Mouse (Mus musculus) G1E (cell line): ENCODE results near the gene Lmbr1l. TPM values are rescaled to one million over a fixed set of nuclear protein-coding genes. Genes with fewer than 3 reads are reported as not detected.

Source experiments
- ATAC-seq: 2 replicates; pipeline ENCODE4 v1.8.0; 2016; ENCODE audit warnings: mild to moderate bottlenecking; ENCODE audit not compliant: insufficient number of reproducible peaks, poor library complexity, low FRiP score, severe bottlenecking; ENCODE audit errors: extremely low read depth
- DNase-seq: peaks from one replicate; pipeline ENCODE4 v3.0.0; 2012; ENCODE audit warnings: low spot score
- H3K27me3 ChIP-seq: 2 replicates; pipeline ENCODE4 v1.6.1; 2012; ENCODE audit warnings: mild to moderate bottlenecking, low read length, inconsistent platforms; ENCODE audit not compliant: insufficient read depth
- H3K36me3 ChIP-seq: replicated peaks from 2 replicates; pipeline ENCODE3; 2012; ENCODE audit warnings: mild to moderate bottlenecking, inconsistent platforms
- H3K4me1 ChIP-seq: 2 replicates; pipeline ENCODE4 v1.6.1; 2012; ENCODE audit warnings: low read depth, low read length, inconsistent platforms, mixed read lengths; ENCODE audit not compliant: insufficient read depth
- H3K4me3 ChIP-seq: 2 replicates; pipeline ENCODE4 v1.5.1; 2012; ENCODE audit warnings: low read depth, mild to moderate bottlenecking, inconsistent platforms, low read length, moderate library complexity, mixed read lengths
- H3K9me3 ChIP-seq: replicated peaks from 2 replicates; pipeline ENCODE4 v1.6.1; 2012; ENCODE audit warnings: inconsistent platforms
- CTCF ChIP-seq: IDR thresholded peaks from 2 replicates; pipeline ENCODE4 v1.5.1; 2012; ENCODE audit warnings: low read depth, low read length, inconsistent platforms, mixed read lengths
- GATA1 ChIP-seq: IDR thresholded peaks from 2 replicates; pipeline ENCODE4 v1.6.1; 2012; ENCODE audit warnings: borderline replicate concordance, low read length, inconsistent platforms, mixed read lengths
- GATA2 ChIP-seq: IDR thresholded peaks from 2 replicates; pipeline ENCODE4 v1.6.1; 2012; ENCODE audit warnings: low read depth, low read length, inconsistent platforms, borderline replicate concordance
- POLR2AphosphoS5 ChIP-seq: IDR thresholded peaks from 2 replicates; pipeline ENCODE4 v1.6.1; 2012; ENCODE audit warnings: low read depth, low read length, inconsistent platforms; ENCODE audit not compliant: insufficient replicate concordance
- TAL1 ChIP-seq: conservative IDR thresholded peaks from 2 replicates; pipeline ENCODE4 v1.6.1; 2012; ENCODE audit warnings: low read depth, low read length, inconsistent platforms, mixed read lengths
- polyA plus RNA-seq: library from polyadenylated mRNA; stranded (reverse); fragments of >175 nt; gene quantifications from 2 replicates; pipeline ENCODE4 v1.2.3, GENCODE M21; 2012
- total RNA-seq, 2 experiments: library from RNA; stranded (forward) in 1 of 2; stranded (reverse) in 1 of 2; fragments of 200-1000 nt in 1 of 2; fragments of >200 nt in 1 of 2; fragmentation: Nextera tagmentation in 1 of 2; gene quantifications; 2 replicates each; pipeline ENCODE4 v1.2.3; 2014 to 2017

Gene Lmbr1l
- total and polyA plus RNA-seq, 3 experiments = 4.5 to 17.1 (median 9.6) TPM

DNA sequence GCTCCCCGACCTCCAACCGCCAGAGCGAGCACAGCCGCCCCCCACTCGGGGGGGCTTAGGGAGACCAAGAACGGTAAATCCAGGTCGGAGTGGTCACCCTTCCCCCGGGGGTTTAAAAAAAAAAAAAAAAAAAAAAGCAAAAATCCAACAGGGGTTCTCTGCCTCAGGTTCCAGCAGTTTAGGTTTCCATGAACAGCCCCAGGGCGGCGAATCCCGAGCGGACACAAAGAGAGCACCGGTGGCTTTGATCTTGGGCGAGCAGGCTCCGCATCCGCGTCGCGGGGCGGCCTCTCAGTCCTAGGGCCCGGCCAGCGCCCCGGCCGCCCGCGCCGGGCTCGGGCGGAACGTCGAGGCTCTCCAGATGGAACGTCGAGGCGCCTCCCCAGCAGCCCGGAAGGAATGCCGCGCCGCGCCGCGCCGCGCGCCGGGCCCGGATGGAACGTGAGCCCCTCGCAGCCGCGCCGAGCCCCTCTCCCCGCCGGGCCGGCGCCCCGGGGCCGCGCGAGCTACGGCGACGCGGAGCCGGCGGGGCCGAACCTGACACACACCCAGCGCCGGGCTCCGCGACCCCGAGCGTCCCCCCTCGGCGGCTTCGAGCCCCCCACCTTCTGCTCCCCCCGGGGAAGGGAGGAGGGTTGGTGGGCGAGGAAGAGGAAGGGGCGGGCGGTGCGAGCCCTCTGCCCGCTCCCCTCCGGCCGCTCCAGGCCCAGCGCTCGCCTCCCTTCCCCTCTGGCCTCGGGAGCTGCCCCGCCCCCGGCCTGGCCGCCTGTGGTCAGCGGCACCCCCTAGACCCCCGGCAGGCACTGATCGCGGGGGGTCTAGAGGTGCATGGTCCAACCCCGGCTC lies 46.7 kb downstream of the Lmbr1l start, which contains the start of gene Kmt2d:
Gene Kmt2d (minus strand): TSS at position 135 of the 846 bp plus-strand sequence.
- Histone ChIP-seq H3K4me1 (peaks cover 49% of the 10 kb centered on the region), H3K27me3 (no peaks in the 10 kb centered on the region), H3K4me3 (peak within 1 kb of the TSS; percentile 92), H3K36me3 (peaks cover 36% of the 10 kb centered on the region), H3K9me3 (no peaks in the 10 kb centered on the region)
- no peak for ATAC-seq
- TF ChIP-seq TAL1 (no peak), GATA1 (no peak), POLR2AphosphoS5 (no peak), GATA2 (no peak), CTCF (no peak)
- peak; percentile 64 for DNase-seq

DNA sequence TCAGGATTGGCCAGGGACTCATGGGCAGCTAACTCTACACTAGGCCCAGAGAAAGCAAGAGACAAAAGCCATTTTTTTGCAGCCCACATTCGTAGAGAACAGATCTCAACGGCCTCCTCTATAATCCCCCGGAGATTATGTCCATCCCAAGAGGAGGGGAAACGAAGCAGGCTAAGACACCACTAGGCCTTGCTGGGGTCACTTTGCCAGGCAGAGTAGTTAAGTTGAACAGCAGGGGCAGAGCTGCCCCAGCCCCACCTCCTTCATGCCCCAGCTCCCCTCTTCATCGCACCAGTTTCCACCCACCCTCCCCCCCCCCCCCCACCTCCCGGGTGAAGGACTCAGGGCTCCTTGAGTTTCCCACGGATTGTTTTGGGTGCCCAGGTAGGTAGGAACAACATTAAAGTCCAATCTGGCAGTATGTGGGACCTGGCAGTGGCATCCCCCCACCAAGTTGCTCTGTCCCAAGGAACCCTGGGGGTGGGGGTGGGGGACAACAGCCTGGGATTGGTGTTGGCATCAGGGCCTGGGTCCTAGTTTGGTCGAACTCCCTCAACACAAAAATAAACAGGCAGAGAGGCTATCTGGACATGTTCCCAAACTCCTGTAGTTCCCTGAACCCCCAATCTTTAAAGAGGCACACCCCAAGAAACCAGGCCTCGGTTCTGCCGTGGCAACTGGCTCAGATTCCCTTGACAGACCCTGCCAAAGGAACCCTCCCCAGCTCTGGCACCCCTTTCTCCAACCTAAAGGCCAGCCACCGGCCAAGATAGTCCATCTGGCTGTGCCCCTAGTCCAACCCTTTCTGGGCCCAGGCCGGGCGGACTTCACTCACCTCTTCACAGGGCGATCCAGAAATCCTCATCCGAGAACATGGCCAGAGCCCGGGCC lies 47.6 kb downstream of the Lmbr1l start:
- H3K27me3 ChIP-seq = no peaks in the 10 kb centered on the region; the same call in 1 of the 2 replicates
- no peaks in the 10 kb centered on the region for H3K9me3 ChIP-seq
- peak overlapping the region; percentile 92 for H3K4me3 ChIP-seq
- TF ChIP-seq GATA1 (no peak), CTCF (no peak), TAL1 (no peak), GATA2 (no peak)
- peaks cover 45% of the 10 kb centered on the region for H3K36me3 ChIP-seq
- H3K4me1 ChIP-seq = peaks cover 56% of the 10 kb centered on the region
- DNase-seq (peak; percentile 26), ATAC-seq (no peak)

GRCm38 (mm10) chr15:98869342-98870178 lies 48.5 kb downstream of the Lmbr1l start:
- Histone ChIP-seq H3K4me3 (peak overlapping the region; percentile 92), H3K9me3 (no peaks in the 10 kb centered on the region), H3K4me1 (peaks cover 56% of the 10 kb centered on the region), H3K27me3 (no peaks in the 10 kb centered on the region; the same call in 1 of the 2 replicates), H3K36me3 (peaks cover 53% of the 10 kb centered on the region)
- DNase-seq (peak; percentile 36), ATAC-seq (no peak)
- TF ChIP-seq GATA1 = no peak
- TF ChIP-seq TAL1 = no peak
- no peak for TF ChIP-seq GATA2
- TF ChIP-seq CTCF = no peak
- no peak for TF ChIP-seq POLR2AphosphoS5

DNA sequence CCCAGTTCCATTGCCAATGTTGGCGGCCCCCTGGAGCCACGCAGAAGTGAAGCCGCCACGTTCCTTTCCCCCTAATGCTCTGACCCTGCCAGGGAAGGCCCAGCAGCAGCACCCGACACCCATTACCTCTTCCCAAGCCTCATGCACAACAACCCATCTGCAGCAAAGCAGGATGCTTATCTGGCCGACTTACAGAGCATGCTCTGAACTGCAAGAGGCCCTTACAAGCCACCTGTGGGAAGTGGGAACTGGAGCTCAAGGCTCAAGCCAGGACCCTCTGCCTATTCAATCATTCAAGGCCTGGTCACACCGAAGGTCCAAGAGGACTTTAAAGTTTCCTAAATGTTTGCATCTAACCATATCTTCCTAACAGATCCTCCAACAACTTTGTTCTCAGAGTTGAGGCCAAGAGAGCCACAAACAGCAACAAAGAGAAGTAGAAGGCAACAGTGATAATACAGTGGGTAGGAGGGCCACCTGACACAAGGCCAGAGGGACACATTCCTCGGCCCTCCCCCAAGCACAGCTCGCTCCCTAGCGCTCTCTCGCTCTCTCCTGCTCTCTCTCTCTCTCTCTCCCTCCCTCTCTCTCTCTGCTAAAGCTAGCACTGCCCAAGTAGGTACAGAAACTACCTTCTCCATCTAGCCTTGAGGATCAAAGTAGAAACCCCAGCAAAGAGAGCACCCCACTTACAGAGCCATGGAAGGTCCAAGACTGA lies 49.5 kb downstream of the Lmbr1l start:
- no peak for TF ChIP-seq CTCF
- no peak for TF ChIP-seq GATA2
- TF ChIP-seq POLR2AphosphoS5 = no peak
- no peak for TF ChIP-seq TAL1
- TF ChIP-seq GATA1 = no peak
- ATAC-seq = no peak
- Histone ChIP-seq H3K9me3 (no peaks in the 10 kb centered on the region), H3K36me3 (peaks cover 64% of the 10 kb centered on the region), H3K4me1 (peaks cover 60% of the 10 kb centered on the region), H3K27me3 (no peaks in the 10 kb centered on the region; the same call in 1 of the 2 replicates), H3K4me3 (peak overlapping the region; percentile 92; the same call in 1 of the 2 replicates)
- peak; percentile 26 for DNase-seq

- Histone ChIP-seq H3K4me3 (peak overlapping the region; percentile 3; the same call in 1 of the 2 replicates), H3K27me3 (no peaks in the 10 kb centered on the region; the same call in 1 of the 2 replicates), H3K36me3 (peaks cover 76% of the 10 kb centered on the region), H3K4me1 (peaks cover 54% of the 10 kb centered on the region), H3K9me3 (no peaks in the 10 kb centered on the region)
- ATAC-seq (peak; percentile 36; the same call in 1 of the 2 replicates), DNase-seq (peak; percentile 48)
- no peak for TF ChIP-seq POLR2AphosphoS5
- TF ChIP-seq GATA1 = no peak
- TF ChIP-seq CTCF = no peak
- no peak for TF ChIP-seq TAL1
- TF ChIP-seq GATA2 = no peak
Measured at GRCm38 (mm10) chr15:98867321-98867720, 50.7 kb downstream of the Lmbr1l start.
